Mouse (Mus musculus): ENCODE data around the gene Pfdn2. TPM values are rescaled to one million over a fixed set of nuclear protein-coding genes. Genes with fewer than 3 reads are reported as not detected.

The Pfdn2 gene
- polyA plus RNA-seq, 1 experiment from 2014 or later, result 46.2 TPM

DNA sequence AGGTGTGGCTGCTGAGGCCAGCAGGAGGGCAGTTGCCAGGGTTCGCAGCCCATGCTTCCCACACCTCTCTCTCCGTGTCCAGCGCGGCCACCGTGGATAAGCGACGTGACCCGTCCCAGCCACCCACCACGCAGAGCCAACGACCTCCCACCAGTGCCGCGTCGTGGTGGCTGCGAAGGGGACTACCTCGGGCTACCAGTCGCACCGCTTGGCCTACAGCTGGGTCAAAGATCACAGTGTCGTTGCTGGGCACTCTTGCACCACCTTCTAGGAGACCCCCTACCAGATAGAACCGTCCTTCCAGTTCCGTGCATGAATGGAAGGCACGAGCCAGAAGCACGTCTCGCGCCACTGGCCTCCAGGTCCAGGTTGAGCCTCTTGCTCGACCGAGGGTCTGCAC, 14.8 kb downstream of the Pfdn2 start:
- ATAC-seq (peak; percentile 7), DNase-seq (no peak)
- Histone ChIP-seq H3K36me3 (replicated peaks; ENCODE audit: insufficient read depth, low read length) (peaks cover 22% of the 10 kb centered on the region), H3K4me2 (ENCODE audit: low read depth, low read length) (peak overlapping the region; percentile 85), H3K9ac (replicated peaks) (peak overlapping the region; percentile 60), H3K27me3 (ENCODE audit: insufficient read depth, low read length) (no peaks in the 10 kb centered on the region), H3K27ac (ENCODE audit: low read depth) (no peak overlapping the region), H3K9me3 (ENCODE audit: low read length) (no peaks in the 10 kb centered on the region), H3K4me3 (ENCODE audit: low read depth, low read length) (peak overlapping the region; percentile 61), H3K4me1 (ENCODE audit: insufficient read depth) (peaks cover 5% of the 10 kb centered on the region; the same call in 1 of the 2 replicates)
- 20% methylated on average over 26 of the region's 26 CpGs for WGBS (ENCODE audit: insufficient replicate concordance)
- no peak for TF ChIP-seq EP300 (IDR thresholded peaks at IDR 0.05; ENCODE audit: low read depth)
- TF ChIP-seq CTCF (IDR thresholded peaks at IDR 0.05; ENCODE audit: low read depth), result no peak

GRCm38 (mm10) chr1:171360656-171361055, 15.2 kb downstream of the Pfdn2 start, which contains the start of gene Klhdc9:
Gene Klhdc9 (minus strand): TSS chr1:171360798.
- H3K36me3 ChIP-seq (replicated peaks; ENCODE audit: insufficient read depth, low read length), result peaks cover 22% of the 10 kb centered on the region
- no peaks in the 10 kb centered on the region for H3K27me3 ChIP-seq (ENCODE audit: insufficient read depth, low read length)
- 3% methylated on average over 21 of the region's 21 CpGs for WGBS (ENCODE audit: insufficient replicate concordance)
- no peaks in the 10 kb centered on the region for H3K9me3 ChIP-seq (ENCODE audit: low read length)
- peak within 1 kb of the TSS; percentile 67; the same call in 1 of the 2 replicates for H3K27ac ChIP-seq (ENCODE audit: low read depth)
- peak within 1 kb of the TSS; percentile 85 for H3K4me2 ChIP-seq (ENCODE audit: low read depth, low read length)
- H3K4me3 ChIP-seq (ENCODE audit: low read depth, low read length), result peak within 1 kb of the TSS; percentile 61
- ATAC-seq, result peak; percentile 97
- peak within 1 kb of the TSS; percentile 60 for H3K9ac ChIP-seq (replicated peaks)
- peak; percentile 90 for DNase-seq
- TF ChIP-seq CTCF (IDR thresholded peaks at IDR 0.05; ENCODE audit: low read depth) (no peak), EP300 (IDR thresholded peaks at IDR 0.05; ENCODE audit: low read depth) (no peak)
- H3K4me1 ChIP-seq (ENCODE audit: insufficient read depth), result peaks cover 5% of the 10 kb centered on the region; the same call in 1 of the 2 replicates

GRCm38 (mm10) chr1:171361106-171362103, 15.9 kb downstream of the Pfdn2 start:
- TF ChIP-seq CTCF (IDR thresholded peaks at IDR 0.05; ENCODE audit: low read depth) (peak; percentile 97), EP300 (IDR thresholded peaks at IDR 0.05; ENCODE audit: low read depth) (no peak)
- H3K27ac ChIP-seq (ENCODE audit: low read depth), result peak overlapping the region; percentile 67; the same call in 1 of the 2 replicates
- ATAC-seq, result peak; percentile 83
- H3K9ac ChIP-seq (replicated peaks), result peak overlapping the region; percentile 60
- no peaks in the 10 kb centered on the region for H3K27me3 ChIP-seq (ENCODE audit: insufficient read depth, low read length)
- peaks cover 5% of the 10 kb centered on the region; the same call in 1 of the 2 replicates for H3K4me1 ChIP-seq (ENCODE audit: insufficient read depth)
- H3K4me3 ChIP-seq (ENCODE audit: low read depth, low read length), result peak overlapping the region; percentile 61
- peak overlapping the region; percentile 85 for H3K4me2 ChIP-seq (ENCODE audit: low read depth, low read length)
- 42% methylated on average over 16 of the region's 16 CpGs for WGBS (ENCODE audit: insufficient replicate concordance)
- H3K9me3 ChIP-seq (ENCODE audit: low read length), result no peaks in the 10 kb centered on the region
- H3K36me3 ChIP-seq (replicated peaks; ENCODE audit: insufficient read depth, low read length), result peaks cover 22% of the 10 kb centered on the region
- peak; percentile 78 for DNase-seq

DNA sequence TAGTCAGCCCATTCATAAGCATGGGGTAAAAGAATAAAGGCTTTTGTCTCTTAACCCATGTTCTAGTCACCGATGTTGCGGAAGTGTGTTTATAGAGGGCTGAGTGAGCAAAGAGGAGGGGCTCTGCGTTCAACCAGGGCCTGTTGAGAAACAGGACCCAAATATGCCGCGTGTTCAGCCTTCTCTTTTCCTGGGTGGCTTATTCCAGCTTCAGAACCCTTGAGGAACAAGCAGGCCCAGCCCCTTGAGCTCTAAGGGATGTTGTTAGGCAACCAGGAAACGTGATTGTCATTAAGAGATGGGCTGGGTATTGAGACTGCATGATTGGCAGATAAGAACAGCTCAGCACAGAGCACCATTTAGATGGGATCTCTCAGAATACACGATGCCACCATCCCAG, 20.5 kb downstream of the Pfdn2 start:
- ATAC-seq, result no peak
- TF ChIP-seq EP300 (IDR thresholded peaks at IDR 0.05; ENCODE audit: low read depth), result no peak
- no peak for TF ChIP-seq CTCF (IDR thresholded peaks at IDR 0.05; ENCODE audit: low read depth)

DNA sequence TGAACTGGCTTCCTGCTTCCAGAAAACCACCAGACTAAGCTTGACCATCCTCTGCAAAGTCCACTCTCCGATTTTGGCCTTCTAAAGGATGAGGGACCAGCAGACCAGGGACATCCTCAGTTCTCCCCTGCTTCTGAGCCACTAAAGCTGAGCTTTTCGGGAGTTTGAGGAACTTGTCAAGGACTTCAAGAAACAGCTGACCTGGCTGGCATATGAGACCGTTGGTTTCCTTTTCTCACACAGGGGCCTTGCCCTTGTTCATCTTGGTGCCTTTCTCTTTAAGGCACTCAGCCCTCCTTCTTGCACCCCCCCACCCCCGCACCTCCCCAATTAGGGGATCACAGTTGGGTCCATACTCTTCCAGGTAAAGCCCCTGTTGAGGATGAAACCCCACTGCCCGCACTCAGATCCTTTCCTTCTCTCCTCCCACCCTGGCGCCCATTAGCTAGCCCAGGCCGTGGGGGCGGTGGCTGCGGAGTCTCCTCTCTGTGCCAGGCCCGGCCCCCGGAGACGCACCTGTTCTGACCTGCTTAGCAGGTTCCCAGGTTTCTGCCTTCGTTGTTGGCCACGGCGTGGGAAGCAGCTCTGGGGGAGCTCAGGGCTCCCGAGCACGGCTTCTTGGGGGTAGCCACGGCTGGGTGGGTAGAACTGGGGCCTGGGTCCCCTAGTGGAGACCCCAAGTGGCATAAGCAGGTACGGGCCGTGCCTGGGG, 24.5 kb downstream of the Pfdn2 start, which contains the start of gene Nectin4:
Nectin4 (plus strand) TSS at position 255 of the 712 bp plus-strand sequence.
- 46% methylated on average over 20 of the region's 20 CpGs for WGBS (ENCODE audit: insufficient replicate concordance)
- Histone ChIP-seq H3K9ac (replicated peaks) (no peak within 1 kb of the TSS; the same call in 1 of the 2 replicates), H3K4me3 (ENCODE audit: low read depth, low read length) (no peak within 1 kb of the TSS), H3K27ac (ENCODE audit: low read depth) (no peak within 1 kb of the TSS; the same call in 1 of the 2 replicates), H3K4me2 (ENCODE audit: low read depth, low read length) (peak within 1 kb of the TSS; percentile 51), H3K36me3 (replicated peaks; ENCODE audit: insufficient read depth, low read length) (no peaks in the 10 kb centered on the region), H3K9me3 (ENCODE audit: low read length) (no peaks in the 10 kb centered on the region), H3K27me3 (ENCODE audit: insufficient read depth, low read length) (0 out of 2 replicates have a peak, but pooled peaks cover 3% of the 10 kb centered on the region), H3K4me1 (ENCODE audit: insufficient read depth) (0 out of 2 replicates have a peak, but pooled peaks cover 2% of the 10 kb centered on the region)
- TF ChIP-seq EP300 (IDR thresholded peaks at IDR 0.05; ENCODE audit: low read depth) (no peak), CTCF (IDR thresholded peaks at IDR 0.05; ENCODE audit: low read depth) (no peak)
- ATAC-seq (no peak), DNase-seq (no peak)

More for the DNA sequence above, 20.5 kb downstream of the Pfdn2 start:
- Histone ChIP-seq H3K27me3 (ENCODE audit: insufficient read depth, low read length) (no peaks in the 10 kb centered on the region), H3K27ac (ENCODE audit: low read depth) (no peak overlapping the region), H3K9me3 (ENCODE audit: low read length) (no peaks in the 10 kb centered on the region), H3K4me3 (ENCODE audit: low read depth, low read length) (no peak overlapping the region), H3K9ac (replicated peaks) (no peak overlapping the region), H3K36me3 (replicated peaks; ENCODE audit: insufficient read depth, low read length) (no peaks in the 10 kb centered on the region), H3K4me2 (ENCODE audit: low read depth, low read length) (no peak overlapping the region), H3K4me1 (ENCODE audit: insufficient read depth) (0 out of 2 replicates have a peak, but pooled peaks cover 2% of the 10 kb centered on the region)
- DNase-seq, result no peak
- 48% methylated on average over 7 of the region's 7 CpGs for WGBS (ENCODE audit: insufficient replicate concordance)
